Mouse (Mus musculus) kidney, postnatal 14 days (tissue): ENCODE data around the gene Ptges.

Source experiments
- DNase-seq: peaks from one replicate; pipeline ENCODE4 v3.0.0; 2022; ENCODE audit warnings: mixed read lengths

Ptges gene

DNA sequence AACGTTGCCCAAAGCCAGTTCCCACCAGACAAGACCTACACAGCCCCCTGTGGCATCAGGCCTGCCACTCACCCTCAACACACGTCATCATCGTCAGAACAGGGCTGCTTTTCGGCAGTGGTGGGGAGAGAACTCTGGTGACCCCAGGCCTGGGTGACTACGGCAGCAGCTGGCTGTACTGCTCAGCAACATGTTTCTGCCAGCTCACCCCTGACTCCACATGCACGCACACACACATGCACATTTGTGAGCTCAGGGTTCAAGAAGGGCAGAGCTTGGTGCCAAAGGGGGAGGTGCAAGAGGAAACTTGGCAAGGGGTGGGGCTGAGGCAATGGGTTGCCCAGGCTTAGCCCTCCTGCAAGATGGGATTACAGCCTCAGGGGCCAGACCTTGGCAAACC is 32.4 kb downstream of the Ptges start:
- no peak for DNase-seq

DNA sequence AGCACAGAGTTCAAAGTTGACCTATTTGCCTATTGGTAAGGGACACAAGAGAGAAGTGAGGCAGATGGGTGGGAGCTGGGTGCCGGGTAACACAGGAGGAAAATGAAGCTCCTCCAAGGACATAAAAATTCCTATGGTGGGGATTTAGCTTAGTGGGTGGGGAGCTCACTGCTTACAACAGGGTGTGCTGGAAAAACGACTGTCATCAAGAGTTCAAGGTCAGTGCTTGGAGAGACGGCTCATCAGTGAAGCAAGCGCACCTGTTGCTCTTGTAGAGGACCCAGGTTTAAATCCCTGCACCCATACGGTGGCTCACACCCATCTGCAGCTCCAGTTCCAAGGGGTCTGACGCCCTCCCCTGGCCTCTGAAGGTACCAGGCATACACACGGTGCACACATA is 35.7 kb downstream of the Ptges start:
- no peak for DNase-seq

DNA sequence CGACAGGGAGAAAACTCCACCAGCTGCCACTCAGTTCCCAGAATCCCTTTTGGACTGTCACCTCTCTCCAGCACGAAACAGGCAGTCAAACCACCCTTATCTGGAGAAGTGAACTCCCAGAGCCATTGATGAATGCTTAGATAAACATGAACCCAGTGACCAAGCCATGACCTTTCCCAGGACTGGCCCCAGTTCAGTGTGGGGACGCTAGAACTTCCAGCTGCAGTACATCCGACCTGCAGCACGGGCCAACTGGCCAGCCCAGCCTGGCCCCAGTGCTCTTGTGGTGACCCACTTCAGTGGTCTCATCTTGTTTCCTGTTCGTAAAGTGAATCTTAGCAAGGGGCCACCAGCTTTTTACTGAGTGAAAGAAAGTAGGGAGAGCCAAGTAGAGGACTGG is 36.3 kb downstream of the Ptges start:
- DNase-seq, result peak; percentile 77

GRCm38 (mm10) chr2:30891002-30891401 is 38.7 kb downstream of the Ptges start:
- DNase-seq, result peak; percentile 61

DNA sequence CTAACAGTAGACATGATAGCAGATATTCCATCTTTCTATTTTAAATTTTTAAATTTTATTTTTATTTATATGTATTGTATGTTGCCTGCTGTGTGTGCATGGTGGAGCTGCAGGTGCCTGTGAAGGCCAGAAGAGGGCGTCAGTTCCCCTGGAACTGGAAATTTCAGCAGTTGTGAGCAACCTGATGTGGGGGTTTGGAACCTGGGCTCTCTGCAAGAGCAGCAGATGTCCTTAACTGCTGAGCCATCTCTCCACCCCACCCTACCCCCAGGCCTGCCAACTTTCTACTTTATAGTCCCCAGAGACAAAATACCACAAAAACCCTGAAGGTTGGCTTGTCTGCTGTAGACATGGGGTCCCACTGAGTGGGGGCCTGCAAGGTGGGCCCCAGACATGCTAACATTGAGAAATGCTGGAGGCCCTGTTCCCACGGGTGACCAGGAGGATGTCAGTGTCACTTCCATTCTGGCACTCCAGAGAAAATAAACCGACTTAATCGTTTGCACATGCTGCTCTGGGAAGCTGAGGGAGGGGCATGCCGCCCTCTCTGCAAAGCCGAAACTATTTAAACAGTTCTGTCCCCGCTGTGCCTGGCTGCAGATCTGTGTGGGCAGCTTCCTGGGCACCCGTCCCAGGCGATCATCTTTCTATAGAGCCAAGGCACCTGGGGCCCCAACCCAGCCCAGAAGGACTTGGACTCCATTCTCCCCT is 44.1 kb downstream of the Ptges start:
- DNase-seq, result no peak

DNA sequence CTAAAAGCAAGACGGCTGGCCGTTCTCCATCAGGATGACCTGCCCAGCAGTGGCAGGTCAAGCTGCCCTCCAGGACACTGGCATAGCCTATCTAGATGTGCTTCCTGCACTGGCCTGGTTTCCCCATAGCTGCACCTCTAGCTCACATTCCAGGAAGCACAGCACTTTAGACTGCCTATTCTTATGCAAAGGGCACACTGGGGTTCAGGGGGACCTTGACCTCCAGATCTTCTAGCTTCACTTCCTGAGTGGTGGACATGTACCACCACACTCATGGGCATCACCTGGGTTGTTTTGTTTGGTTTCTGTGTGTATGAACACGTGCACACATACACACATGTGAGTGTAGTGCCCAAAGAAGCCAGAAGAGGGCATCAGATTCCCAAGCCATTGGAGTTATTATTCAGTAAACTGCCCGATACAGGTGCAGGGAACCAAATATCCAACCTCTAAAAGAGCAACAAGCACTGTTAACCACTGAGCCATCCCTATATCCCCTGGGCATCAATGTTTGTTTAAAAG is 44.8 kb downstream of the Ptges start:
- DNase-seq, result no peak

GRCm38 (mm10) chr2:30881215-30881614 is 48.4 kb downstream of the Ptges start:
- DNase-seq, result no peak

- no peak for DNase-seq
Observed at GRCm38 (mm10) chr2:30879481-30879880, 50.2 kb downstream of the Ptges start.

DNA sequence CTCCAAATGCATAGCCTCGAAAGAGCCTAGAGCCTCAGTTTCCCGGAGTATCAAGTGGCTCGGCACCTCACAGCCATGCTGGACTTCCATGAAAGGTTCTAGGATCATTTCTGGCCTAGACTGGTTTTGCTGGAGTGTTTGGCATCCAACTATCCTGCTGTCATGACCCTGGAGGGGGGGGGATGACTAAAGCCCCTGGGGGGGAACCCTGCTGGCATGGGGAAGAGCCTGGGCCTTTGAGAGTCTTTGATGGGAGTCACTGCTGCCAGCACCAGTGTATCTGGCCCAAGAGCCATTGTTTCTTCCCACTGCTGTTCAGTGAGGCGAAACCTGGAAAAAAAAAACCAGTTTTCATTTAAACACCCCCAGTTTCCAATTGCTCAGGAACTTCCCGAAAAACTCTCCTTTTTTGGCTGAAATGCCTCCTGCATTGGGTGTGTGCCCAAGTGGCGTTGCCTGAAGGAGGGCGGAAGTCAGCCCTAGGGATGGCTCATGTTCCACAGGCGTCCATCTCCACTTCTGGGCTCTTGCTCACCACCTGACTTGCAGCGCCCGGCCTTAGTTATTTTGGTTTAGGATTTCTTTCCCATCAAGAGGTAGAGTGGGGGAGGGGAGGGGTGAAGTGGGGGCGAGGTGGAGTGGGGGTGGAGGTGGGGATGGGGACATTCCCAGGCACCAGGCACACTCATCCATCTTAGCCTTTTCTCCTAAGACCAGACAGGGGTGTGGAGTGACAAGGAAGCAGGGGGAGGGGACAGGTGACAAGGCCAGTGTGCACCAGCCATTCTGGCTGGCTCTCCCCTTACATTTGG is 53.8 kb downstream of the Ptges start:
- no peak for DNase-seq

DNA sequence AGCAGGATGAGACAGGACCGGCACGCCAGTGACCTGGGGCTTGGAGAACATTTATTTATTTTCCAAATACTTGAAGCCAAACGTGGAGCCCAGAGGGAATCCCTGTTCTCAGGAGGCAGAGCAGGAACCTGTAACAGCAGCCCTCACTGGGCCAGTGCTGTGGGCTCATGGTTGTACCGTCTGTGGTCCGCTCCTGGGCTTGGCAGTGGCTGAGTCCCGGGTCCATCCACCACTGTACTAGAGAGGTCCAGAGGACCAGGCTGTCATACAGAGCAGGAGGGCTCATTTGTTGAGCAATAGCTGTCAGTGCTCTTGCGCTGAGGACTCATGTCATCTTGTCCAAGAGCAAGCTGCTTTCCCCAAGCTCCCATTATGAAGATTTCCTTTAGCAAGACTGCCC is 54.6 kb downstream of the Ptges start:
- DNase-seq, result no peak

DNA sequence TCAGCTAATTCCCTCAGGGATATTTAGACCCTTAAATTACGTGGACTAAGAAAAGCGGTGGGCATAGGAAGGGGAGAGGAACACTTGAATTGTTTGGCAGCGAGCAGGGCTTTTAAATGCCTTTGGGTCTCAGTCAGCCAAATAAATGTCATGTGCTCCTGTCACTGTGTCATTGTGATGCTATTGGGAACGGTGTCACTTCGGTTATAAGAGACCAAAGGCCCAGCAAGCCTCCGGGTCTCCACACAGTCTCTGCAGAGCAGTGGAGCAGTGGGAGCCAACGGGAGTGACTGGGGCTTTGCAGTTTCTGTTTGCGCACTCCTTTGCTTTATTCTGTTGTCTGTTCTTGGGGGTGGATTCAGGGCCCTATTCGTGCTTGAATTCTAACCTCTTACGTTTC is 55.2 kb downstream of the Ptges start:
- DNase-seq, result peak; percentile 13

DNA sequence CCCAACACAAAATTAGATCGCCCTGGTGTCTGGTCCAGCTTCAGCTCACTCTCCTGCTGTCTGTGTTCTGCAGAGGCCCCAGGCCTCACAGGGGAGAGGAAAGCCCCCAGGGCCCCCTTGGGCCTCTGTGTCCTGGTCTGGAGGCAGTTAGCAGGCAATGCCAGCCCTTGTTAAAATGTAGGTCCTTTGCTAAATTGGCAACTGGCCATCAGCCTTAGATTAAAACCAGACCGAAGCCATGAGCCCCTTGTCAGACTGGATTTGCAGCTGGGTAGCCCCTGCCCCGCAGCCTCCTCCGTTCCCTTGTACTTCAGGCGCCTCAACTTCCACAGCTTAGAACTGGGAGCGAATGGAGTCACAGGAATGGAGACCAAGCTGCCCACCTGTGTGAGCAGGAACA is 57.0 kb downstream of the Ptges start:
- no peak for DNase-seq

- peak; percentile 64 for DNase-seq
Observed at GRCm38 (mm10) chr2:30870863-30871262, 58.8 kb downstream of the Ptges start.

DNA sequence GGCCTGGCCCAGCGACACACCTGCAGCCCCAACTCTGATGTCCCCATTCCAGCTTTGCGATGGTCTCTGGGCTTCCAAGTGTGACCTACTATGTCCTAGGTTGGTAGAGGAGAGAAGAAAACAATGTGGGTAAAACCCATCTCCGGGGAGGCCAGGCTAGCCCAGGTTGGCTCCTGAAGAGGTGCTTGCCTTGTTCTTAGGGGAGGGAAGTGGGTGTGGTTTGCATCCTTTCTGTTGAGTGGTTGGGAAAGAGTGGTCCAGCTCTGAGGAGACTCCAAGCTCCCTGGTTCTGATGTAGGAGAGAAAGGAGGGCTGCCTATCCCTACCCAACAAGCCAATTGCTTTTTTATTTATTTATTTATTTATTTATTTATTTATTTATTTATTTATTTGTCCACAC is 64.2 kb downstream of the Ptges start:
- no peak for DNase-seq

GRCm38 (mm10) chr2:30864968-30865381 is 64.7 kb downstream of the Ptges start:
- peak; percentile 21 for DNase-seq

DNA sequence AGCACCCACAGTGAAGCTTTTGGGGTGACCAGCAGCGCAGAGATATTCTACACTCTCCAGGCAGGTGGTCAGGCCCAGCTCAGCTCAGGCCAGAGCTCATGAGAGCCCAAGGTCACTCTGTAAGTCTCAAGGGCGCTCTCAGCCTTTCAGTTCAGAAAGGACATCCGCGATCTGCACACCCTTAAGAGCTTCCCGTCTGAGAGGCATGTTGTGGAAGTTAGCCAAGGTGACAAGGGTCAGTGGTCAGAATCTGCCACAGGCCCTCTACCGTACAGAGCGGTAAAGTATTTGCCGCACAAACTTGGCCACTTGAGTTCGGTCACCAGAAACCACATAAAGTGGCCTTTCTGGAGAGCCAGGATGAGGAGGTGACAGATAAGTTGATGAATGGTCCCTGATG is 66.1 kb downstream of the Ptges start:
- peak; percentile 60 for DNase-seq

- DNase-seq, result no peak
Observed at GRCm38 (mm10) chr2:30862081-30862480, 67.6 kb downstream of the Ptges start.

DNA sequence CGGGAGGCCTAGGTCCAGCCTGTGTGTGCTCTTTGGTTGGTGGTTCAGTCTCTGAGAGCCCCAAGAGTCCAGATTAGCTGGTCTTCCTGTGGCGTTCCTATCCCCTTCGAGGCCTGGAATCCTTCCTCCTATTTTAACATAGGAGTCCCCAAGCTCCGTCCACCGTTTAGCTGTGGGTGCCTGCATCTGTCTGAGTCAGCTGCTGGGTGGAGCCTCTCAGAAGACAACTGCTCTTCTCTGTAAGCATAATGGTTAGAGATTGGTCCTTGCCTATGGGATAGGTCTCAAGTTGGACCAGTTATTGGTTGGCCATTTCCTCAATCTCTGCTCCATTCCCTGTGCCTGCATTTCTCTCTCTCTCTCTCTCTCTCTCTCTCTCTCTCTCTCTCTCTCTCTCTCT is 69.9 kb downstream of the Ptges start:
- no peak for DNase-seq

DNA sequence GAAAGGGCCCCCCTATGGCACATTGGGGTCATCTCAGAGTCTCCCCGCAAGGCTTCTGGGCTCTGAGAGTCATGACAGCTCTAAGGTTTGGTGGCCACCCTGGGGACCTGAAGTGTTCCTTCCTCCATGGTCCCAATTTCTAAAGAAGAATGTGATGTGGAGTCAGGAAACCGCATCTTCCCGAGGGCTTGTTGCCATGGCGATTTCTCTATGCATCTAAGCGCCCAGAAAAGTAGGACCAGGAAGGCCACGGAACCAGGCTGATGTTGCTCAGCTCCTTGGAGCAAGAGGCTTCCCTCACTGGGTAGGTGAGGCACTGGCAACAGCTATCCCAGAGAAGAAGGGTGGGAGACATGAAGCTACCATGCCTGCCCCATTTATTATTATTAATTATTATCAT is 72.6 kb downstream of the Ptges start:
- DNase-seq, result no peak

DNA sequence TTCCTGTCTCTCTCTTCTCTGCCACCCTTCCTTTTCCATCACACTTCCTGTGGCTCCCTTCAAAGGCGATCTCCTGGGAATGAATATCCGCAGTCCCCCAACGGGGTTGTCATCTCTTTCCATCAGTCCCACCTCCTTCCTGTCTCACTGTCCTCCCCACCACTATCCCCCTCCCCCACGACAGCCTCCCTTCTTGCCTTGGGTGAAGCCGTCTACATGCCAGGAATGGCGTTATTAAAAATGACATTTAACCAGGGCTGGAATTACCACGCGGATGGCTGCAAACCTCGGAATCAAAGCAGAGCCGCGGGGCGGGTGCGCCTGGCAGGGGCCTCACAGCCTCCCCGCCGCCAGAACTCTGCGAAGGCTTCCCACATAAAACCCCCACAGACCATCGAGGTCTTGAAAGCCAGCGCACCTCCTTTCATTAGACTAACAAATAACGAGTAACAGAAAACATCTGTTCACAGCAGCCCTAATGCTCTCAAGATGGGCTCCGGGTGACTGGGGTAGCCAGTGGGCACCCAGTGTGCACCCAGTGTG is 76.8 kb downstream of the Ptges start:
- DNase-seq, result peak; percentile 20

GRCm38 (mm10) chr2:30850581-30850980 is 79.1 kb downstream of the Ptges start:
- DNase-seq, result no peak

GRCm38 (mm10) chr2:30848184-30848583 is 81.5 kb downstream of the Ptges start:
- DNase-seq, result no peak

GRCm38 (mm10) chr2:30846723-30847122 is 82.9 kb downstream of the Ptges start:
- no peak for DNase-seq

DNA sequence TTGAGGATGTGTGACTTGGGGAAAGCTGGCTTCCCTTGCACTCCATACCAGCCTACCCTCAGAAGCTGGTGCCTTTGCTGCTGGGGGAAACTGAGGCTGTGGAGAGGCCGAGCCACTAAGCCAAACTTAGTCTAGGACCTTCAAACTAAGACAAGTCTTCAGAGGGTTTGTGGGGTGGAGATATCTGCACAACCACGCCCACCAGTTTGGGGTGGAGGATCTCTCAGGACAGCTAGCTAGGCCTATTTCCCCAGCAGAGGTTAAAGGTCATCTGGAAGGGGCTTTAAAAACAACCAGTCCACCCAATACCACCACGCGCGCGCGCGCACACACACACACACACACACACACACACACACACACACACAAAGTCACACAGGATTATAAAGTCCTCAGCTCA is 83.4 kb downstream of the Ptges start:
- no peak for DNase-seq
